Mouse (Mus musculus) liver, embryonic 12.5 days (tissue): ENCODE measurements around the gene Vti1b. TPM values are rescaled to one million over a fixed set of nuclear protein-coding genes. Genes with fewer than 3 reads are reported as not detected.

Experiments used
- ATAC-seq: fragments of 200-750 bp; cut with Nextera tagmentation; 2 replicates; pipeline ENCODE4 v1.8.0; 2017; ENCODE audit warnings: moderate number of reproducible peaks, mild to moderate bottlenecking, moderate library complexity
- H3K27ac ChIP-seq: fragments of 300-500 bp; sonication (generic); 2 replicates; pipeline ENCODE4 v1.5.1; 2016; ENCODE audit warnings: mild to moderate bottlenecking
- H3K27me3 ChIP-seq: fragments of 300-500 bp; sonication (generic); replicated peaks from 2 replicates; pipeline ENCODE4 v1.6.1; 2016; ENCODE audit warnings: mild to moderate bottlenecking, moderate library complexity
- H3K36me3 ChIP-seq: fragments of 300-500 bp; sonication (generic); 2 replicates; pipeline ENCODE4 v1.6.1; 2016; ENCODE audit warnings: mild to moderate bottlenecking, moderate library complexity
- H3K4me1 ChIP-seq: fragments of 300-500 bp; sonication (generic); 2 replicates; pipeline ENCODE4 v1.6.1; 2016
- H3K4me2 ChIP-seq: fragments of 300-500 bp; sonication (generic); 2 replicates; pipeline ENCODE4 v1.6.1; 2016; ENCODE audit warnings: mild to moderate bottlenecking, moderate library complexity
- H3K4me3 ChIP-seq: fragments of 300-500 bp; sonication (generic); 2 replicates; pipeline ENCODE4 v1.5.1; 2016; ENCODE audit warnings: mild to moderate bottlenecking, moderate library complexity
- H3K9ac ChIP-seq: fragments of 300-500 bp; sonication (generic); 2 replicates; pipeline ENCODE4 v1.6.1; 2016; ENCODE audit warnings: mild to moderate bottlenecking, moderate library complexity
- H3K9me3 ChIP-seq: fragments of 300-500 bp; sonication (generic); replicated peaks from 2 replicates; pipeline ENCODE4 v1.6.1; 2016; ENCODE audit warnings: mild to moderate bottlenecking, moderate library complexity
- WGBS: fragments of 180-500 bp; shearing (Covaris S2); methylation state at CpG from one replicate; pipeline ENCODE4 v1.1.7; 2016; ENCODE audit not compliant: insufficient replicate concordance; 5-methylcytosine and 5-hydroxymethylcytosine counted together
- polyA plus RNA-seq: library from polyadenylated mRNA; unstranded; fragments of >200 nt; fragmentation: Nextera tagmentation; extraction: Ambion mirVana; gene quantifications from 2 replicates; pipeline ENCODE4 v1.2.1, GENCODE M21; 2016

The Vti1b gene
- polyA plus RNA-seq, 1 experiment from 2014 or later, result 52.3 TPM

GRCm38 (mm10) chr12:79134676-79135075 lies 37.8 kb downstream of the Vti1b start:
- peaks cover 60% of the 10 kb centered on the region for H3K27me3 ChIP-seq
- H3K4me2 ChIP-seq, result no peak overlapping the region
- H3K4me1 ChIP-seq, result peaks cover 9% of the 10 kb centered on the region
- H3K4me3 ChIP-seq, result no peak overlapping the region
- WGBS, result 17% methylated on average over 8 of the region's 8 CpGs
- H3K9me3 ChIP-seq, result no peaks in the 10 kb centered on the region
- no peak overlapping the region for H3K9ac ChIP-seq
- no peak for ATAC-seq
- no peaks in the 10 kb centered on the region for H3K36me3 ChIP-seq
- H3K27ac ChIP-seq, result no peak overlapping the region

GRCm38 (mm10) chr12:79131706-79132460 lies 40.6 kb downstream of the Vti1b start:
- Histone ChIP-seq H3K27ac (no peak overlapping the region), H3K4me2 (no peak overlapping the region), H3K4me1 (peaks cover 9% of the 10 kb centered on the region), H3K27me3 (peaks cover 64% of the 10 kb centered on the region), H3K36me3 (no peaks in the 10 kb centered on the region), H3K4me3 (no peak overlapping the region), H3K9ac (no peak overlapping the region), H3K9me3 (no peaks in the 10 kb centered on the region)
- ATAC-seq, result no peak
- WGBS, result 23% methylated on average over 5 of the region's 5 CpGs

GRCm38 (mm10) chr12:79131178-79131675 lies 41.2 kb downstream of the Vti1b start:
- WGBS, result 4% methylated on average over 22 of the region's 22 CpGs
- ATAC-seq, result no peak
- Histone ChIP-seq H3K9me3 (no peaks in the 10 kb centered on the region), H3K36me3 (no peaks in the 10 kb centered on the region), H3K4me2 (peak overlapping the region; percentile 64), H3K4me3 (peak overlapping the region; percentile 42), H3K27ac (no peak overlapping the region), H3K27me3 (peaks cover 64% of the 10 kb centered on the region), H3K4me1 (peaks cover 9% of the 10 kb centered on the region), H3K9ac (no peak overlapping the region)

- peak; percentile 70 for ATAC-seq
- Histone ChIP-seq H3K9ac (no peak within 1 kb of the TSS), H3K9me3 (no peaks in the 10 kb centered on the region), H3K4me1 (peaks cover 9% of the 10 kb centered on the region), H3K4me2 (peak within 1 kb of the TSS; percentile 64), H3K27me3 (peaks cover 62% of the 10 kb centered on the region), H3K36me3 (no peaks in the 10 kb centered on the region), H3K27ac (no peak within 1 kb of the TSS), H3K4me3 (peak within 1 kb of the TSS; percentile 42)
- 2% methylated on average over 47 of the region's 47 CpGs for WGBS
These were observed 41.9 kb downstream of the Vti1b start, which contains the start of gene Arg2 for GRCm38 (mm10) chr12:79130299-79131177. Gene Arg2 (plus strand): TSS chr12:79130777.

- H3K4me3 ChIP-seq, result no peak overlapping the region
- no peak overlapping the region for H3K4me2 ChIP-seq
- no peaks in the 10 kb centered on the region for H3K4me1 ChIP-seq
- H3K27me3 ChIP-seq, result no peaks in the 10 kb centered on the region; the same call in 1 of the 2 replicates
- H3K27ac ChIP-seq, result no peak overlapping the region
- no peaks in the 10 kb centered on the region for H3K36me3 ChIP-seq
- H3K9ac ChIP-seq, result no peak overlapping the region
- 32% methylated on average over 3 of the region's 3 CpGs for WGBS
- no peaks in the 10 kb centered on the region for H3K9me3 ChIP-seq
- no peak for ATAC-seq
These were observed 49.6 kb downstream of the Vti1b start for GRCm38 (mm10) chr12:79122820-79123219.

- Histone ChIP-seq H3K9me3 (no peaks in the 10 kb centered on the region), H3K27ac (no peak overlapping the region), H3K9ac (no peak overlapping the region), H3K4me2 (no peak overlapping the region), H3K4me3 (no peak overlapping the region), H3K4me1 (no peaks in the 10 kb centered on the region), H3K36me3 (no peaks in the 10 kb centered on the region), H3K27me3 (no peaks in the 10 kb centered on the region; the same call in 1 of the 2 replicates)
- 70% methylated on average over 4 of the region's 4 CpGs for WGBS
- no peak for ATAC-seq
These were observed 53.5 kb downstream of the Vti1b start for GRCm38 (mm10) chr12:79118991-79119390.

Other genes with a start within 250 kb of the Vti1b start
- gene Tmem229b, start 165.0 kb downstream of the Vti1b start, polyA plus RNA-seq, result 3.7 and 3.8 TPM in 2 replicates
- gene Plekhh1, start 143.5 kb downstream of the Vti1b start, polyA plus RNA-seq, result 0.42 and 0.48 TPM in 2 replicates
- gene Pigh, start 83.0 kb downstream of the Vti1b start, polyA plus RNA-seq, result 10.5 and 10.7 TPM in 2 replicates
- 0.08 TPM in 2 replicates for gene Arg2, start 41.9 kb downstream of the Vti1b start, polyA plus RNA-seq
- gene Rdh11, start 19.6 kb upstream of the Vti1b start, polyA plus RNA-seq, result 22.1 and 22.9 TPM in 2 replicates
- 0.23 and 0.41 TPM in 2 replicates for gene Rdh12, start 36.2 kb upstream of the Vti1b start, polyA plus RNA-seq
- gene Zfyve26, start 123.6 kb upstream of the Vti1b start, polyA plus RNA-seq, result 10.6 and 11.1 TPM in 2 replicates
- 5.3 and 7.5 TPM in 2 replicates for gene Rad51b, start 124.6 kb upstream of the Vti1b start, polyA plus RNA-seq